Mouse (Mus musculus) left cerebral cortex, postnatal 25 days (tissue): ENCODE data around the gene Olfr898. TPM values are rescaled to one million over a fixed set of nuclear protein-coding genes. Genes with fewer than 3 reads are reported as not detected.

Source experiments
- DNase-seq, 2 experiments: peaks; one replicate each; pipeline ENCODE4 v3.0.0; 2022; ENCODE audit warnings: low spot score in 2 of 2, mixed read lengths in 1 of 2
- intact Hi-C: fragments of 180-260 bp; cut with DNase I; formaldehyde crosslinking; loops from one replicate; pipeline ENCODE4 v1.15.1; 2025
- total RNA-seq, 2 experiments: library from RNA; stranded (reverse); gene quantifications; 2 replicates each; pipeline ENCODE4 v1.2.3; 2021

The Olfr898 gene
- not detected for total RNA-seq

- intact Hi-C loops, result no loop called here
Measured at GRCm38 (mm10) chr9:38348111-38348510, at the start of gene Olfr898. Gene Olfr898 (plus strand): TSS chr9:38348411.

GRCm38 (mm10) chr9:38328760-38329159 lies 19.5 kb upstream of the Olfr898 start, which contains the start of gene Olfr25:
Gene Olfr25 (plus strand): TSS chr9:38329060.
- no peak for DNase-seq
- intact Hi-C loops, result no loop called here

More at GRCm38 (mm10) chr9:38348111-38348510, at the start of gene Olfr898:
- no peak for DNase-seq

GRCm38 (mm10) chr9:38366596-38366995 lies 18.4 kb downstream of the Olfr898 start, which contains the start of gene Olfr250:
Gene Olfr250 (plus strand): TSS chr9:38366896.
- no peak for DNase-seq
- intact Hi-C loops, result no loop called here

GRCm38 (mm10) chr9:38376786-38377185 lies 28.6 kb downstream of the Olfr898 start, which contains the start of gene Olfr251:
Gene Olfr251 (plus strand): TSS chr9:38377086.
- DNase-seq, result no peak
- intact Hi-C loops, result no loop called here

- intact Hi-C loops, result no loop called here
- no peak for DNase-seq
Measured at GRCm38 (mm10) chr9:38401398-38401797, 53.2 kb downstream of the Olfr898 start, which contains the start of gene Olfr147. Gene Olfr147 (plus strand): TSS chr9:38401698.

Other genes starting within 250 kb of the Olfr898 start
- gene Olfr888, start 240.3 kb upstream of the Olfr898 start, total RNA-seq, result not detected
- not detected for gene Olfr889, start 233.2 kb upstream of the Olfr898 start, total RNA-seq
- gene Olfr890, start 205.9 kb upstream of the Olfr898 start, total RNA-seq, result not detected
- gene Olfr891, start 167.6 kb upstream of the Olfr898 start, total RNA-seq, result not detected
- gene Olfr893, start 140.0 kb upstream of the Olfr898 start, total RNA-seq, result not detected
- gene Olfr894, start 130.4 kb upstream of the Olfr898 start, total RNA-seq, result not detected
- not detected for gene Olfr143, start 95.6 kb upstream of the Olfr898 start, total RNA-seq
- not detected for gene Olfr895, start 80.6 kb upstream of the Olfr898 start, total RNA-seq
- gene Olfr896-ps1, start 57.3 kb upstream of the Olfr898 start, total RNA-seq, result not detected
- not detected for gene Olfr25, start 19.4 kb upstream of the Olfr898 start, total RNA-seq
- not detected for gene Olfr250, start 18.5 kb downstream of the Olfr898 start, total RNA-seq
- not detected for gene Olfr251, start 28.7 kb downstream of the Olfr898 start, total RNA-seq
- gene Olfr147, start 53.3 kb downstream of the Olfr898 start, total RNA-seq, result not detected
- gene Olfr901, start 81.0 kb downstream of the Olfr898 start, total RNA-seq, result not detected
- not detected for gene Olfr902, start 99.2 kb downstream of the Olfr898 start, total RNA-seq
- gene Olfr904, start 114.7 kb downstream of the Olfr898 start, total RNA-seq, result not detected
- gene Olfr905, start 122.7 kb downstream of the Olfr898 start, total RNA-seq, result not detected
- not detected for gene Olfr906, start 138.7 kb downstream of the Olfr898 start, total RNA-seq
- gene Olfr907, start 147.4 kb downstream of the Olfr898 start, total RNA-seq, result not detected
- not detected for gene Olfr911-ps1, start 173.2 kb downstream of the Olfr898 start, total RNA-seq
- gene Olfr910, start 189.4 kb downstream of the Olfr898 start, total RNA-seq, result not detected
- gene Olfr912, start 231.8 kb downstream of the Olfr898 start, total RNA-seq, result not detected
- gene Olfr913, start 244.3 kb downstream of the Olfr898 start, total RNA-seq, result not detected